Mouse (Mus musculus) embryonic facial prominence, embryonic 15.5 days (tissue): ENCODE measurements around the gene Evi2a. TPM values are rescaled to one million over a fixed set of nuclear protein-coding genes. Genes with fewer than 3 reads are reported as not detected.

Experiments
- ATAC-seq: fragments of 200-750 bp; cut with Nextera tagmentation; 2 replicates; pipeline ENCODE4 v1.8.0; 2017; ENCODE audit warnings: low read depth, moderate TSS enrichment; ENCODE audit not compliant: insufficient number of reproducible peaks, low FRiP score, low TSS enrichment
- H3K27ac ChIP-seq: fragments of 300-500 bp; sonication (generic); replicated peaks from 2 replicates; pipeline ENCODE4 v1.5.1; 2015; ENCODE audit warnings: mild to moderate bottlenecking, inconsistent platforms
- H3K27me3 ChIP-seq: fragments of 300-500 bp; sonication (generic); 2 replicates; pipeline ENCODE4 v1.6.1; 2015; ENCODE audit warnings: inconsistent platforms
- H3K36me3 ChIP-seq: fragments of 300-500 bp; sonication (generic); 2 replicates; pipeline ENCODE4 v1.6.1; 2015; ENCODE audit warnings: mild to moderate bottlenecking, inconsistent platforms
- H3K4me1 ChIP-seq: fragments of 300-500 bp; sonication (generic); 2 replicates; pipeline ENCODE4 v1.6.1; 2015; ENCODE audit warnings: inconsistent platforms
- H3K4me2 ChIP-seq: fragments of 300-500 bp; sonication (generic); replicated peaks from 2 replicates; pipeline ENCODE4 v1.6.1; 2015; ENCODE audit warnings: mild to moderate bottlenecking, inconsistent platforms
- H3K4me3 ChIP-seq: fragments of 300-500 bp; sonication (generic); replicated peaks from 2 replicates; pipeline ENCODE4 v1.5.1; 2015; ENCODE audit warnings: mild to moderate bottlenecking, inconsistent platforms
- H3K9ac ChIP-seq: fragments of 300-500 bp; sonication (generic); 2 replicates; pipeline ENCODE4 v1.6.1; 2015; ENCODE audit warnings: inconsistent platforms
- H3K9me3 ChIP-seq: fragments of 300-500 bp; sonication (generic); replicated peaks from 2 replicates; pipeline ENCODE4 v1.6.1; 2016; ENCODE audit warnings: inconsistent platforms
- WGBS: fragments of 180-500 bp; shearing (Covaris S2); methylation state at CpG from one replicate; pipeline ENCODE4 v1.1.7; 2015; 5-methylcytosine and 5-hydroxymethylcytosine counted together
- polyA plus RNA-seq: library from polyadenylated mRNA; unstranded; fragments of >200 nt; fragmentation: Nextera tagmentation; extraction: Ambion mirVana; gene quantifications from 2 replicates; pipeline ENCODE4 v1.2.1, GENCODE M21; 2015

Evi2a gene
- polyA plus RNA-seq, 1 experiment from 2014 or later = 6.9 TPM

GRCm38 (mm10) chr11:79535554-79535953, 5.1 kb upstream of the Evi2a start:
- H3K27ac ChIP-seq = no peak overlapping the region
- no peak overlapping the region for H3K9ac ChIP-seq
- no peak overlapping the region for H3K4me2 ChIP-seq
- no peak for ATAC-seq
- no peaks in the 10 kb centered on the region for H3K9me3 ChIP-seq
- peaks cover 19% of the 10 kb centered on the region for H3K36me3 ChIP-seq
- WGBS = 88% methylated on average over 4 of the region's 4 CpGs
- no peaks in the 10 kb centered on the region for H3K27me3 ChIP-seq
- H3K4me1 ChIP-seq = peaks cover 6% of the 10 kb centered on the region; the same call in 1 of the 2 replicates
- no peak overlapping the region for H3K4me3 ChIP-seq

GRCm38 (mm10) chr11:79533950-79534690, 3.7 kb upstream of the Evi2a start:
- whole genome bisulfite sequencing = 66% methylated on average over 8 of the region's 8 CpGs
- ATAC-seq = peak; percentile 67; the same call in 1 of the 2 replicates
- peaks cover 6% of the 10 kb centered on the region; the same call in 1 of the 2 replicates for H3K4me1 ChIP-seq
- H3K36me3 ChIP-seq = peaks cover 11% of the 10 kb centered on the region
- no peaks in the 10 kb centered on the region for H3K27me3 ChIP-seq
- H3K4me3 ChIP-seq = no peak overlapping the region
- no peaks in the 10 kb centered on the region for H3K9me3 ChIP-seq
- no peak overlapping the region for H3K9ac ChIP-seq
- 0 out of 2 replicates have a peak overlapping the region, but pooled peaks have one; percentile 40 for H3K27ac ChIP-seq
- no peak overlapping the region for H3K4me2 ChIP-seq

GRCm38 (mm10) chr11:79533311-79533710, 2.9 kb upstream of the Evi2a start:
- Histone ChIP-seq H3K36me3 (peaks cover 11% of the 10 kb centered on the region), H3K4me2 (no peak overlapping the region), H3K4me3 (no peak overlapping the region), H3K27me3 (no peaks in the 10 kb centered on the region), H3K4me1 (peaks cover 6% of the 10 kb centered on the region; the same call in 1 of the 2 replicates), H3K9ac (no peak overlapping the region), H3K9me3 (no peaks in the 10 kb centered on the region), H3K27ac (no peak overlapping the region)
- ATAC-seq = no peak; the same call in 1 of the 2 replicates
- WGBS = 94% methylated on average over 6 of the region's 6 CpGs

- Histone ChIP-seq H3K4me1 (peaks cover 6% of the 10 kb centered on the region; the same call in 1 of the 2 replicates), H3K27me3 (no peaks in the 10 kb centered on the region), H3K4me3 (no peak overlapping the region), H3K27ac (no peak overlapping the region), H3K9ac (no peak overlapping the region), H3K9me3 (no peaks in the 10 kb centered on the region), H3K4me2 (no peak overlapping the region), H3K36me3 (no peaks in the 10 kb centered on the region; the same call in 1 of the 2 replicates)
- ATAC-seq = no peak
- 95% methylated on average over 4 of the region's 4 CpGs for WGBS
Observed at GRCm38 (mm10) chr11:79531485-79531884, 1.1 kb upstream of the Evi2a start.

- no peaks in the 10 kb centered on the region for H3K9me3 ChIP-seq
- no peaks in the 10 kb centered on the region; the same call in 1 of the 2 replicates for H3K36me3 ChIP-seq
- H3K4me1 ChIP-seq = peaks cover 6% of the 10 kb centered on the region; the same call in 1 of the 2 replicates
- no peaks in the 10 kb centered on the region for H3K27me3 ChIP-seq
- H3K4me3 ChIP-seq = no peak overlapping the region
- ATAC-seq = no peak
- H3K27ac ChIP-seq = no peak overlapping the region
- 78% methylated on average over 11 of the region's 11 CpGs for WGBS
- no peak overlapping the region for H3K4me2 ChIP-seq
- H3K9ac ChIP-seq = no peak overlapping the region
Observed at GRCm38 (mm10) chr11:79530774-79531173, 365 bp upstream of the Evi2a start.

- Histone ChIP-seq H3K9me3 (no peaks in the 10 kb centered on the region), H3K4me2 (no peak overlapping the region), H3K9ac (no peak overlapping the region), H3K4me3 (no peak overlapping the region), H3K36me3 (no peaks in the 10 kb centered on the region; the same call in 1 of the 2 replicates), H3K4me1 (peaks cover 6% of the 10 kb centered on the region; the same call in 1 of the 2 replicates), H3K27me3 (no peaks in the 10 kb centered on the region), H3K27ac (no peak overlapping the region)
- no peak for ATAC-seq
- 74% methylated on average over 2 of the region's 2 CpGs for WGBS
Observed at GRCm38 (mm10) chr11:79529736-79530135, 673 bp downstream of the Evi2a start.

GRCm38 (mm10) chr11:79529226-79529625, 1.2 kb downstream of the Evi2a start:
- no peaks in the 10 kb centered on the region; the same call in 1 of the 2 replicates for H3K36me3 ChIP-seq
- H3K27me3 ChIP-seq = no peaks in the 10 kb centered on the region
- H3K9ac ChIP-seq = no peak overlapping the region
- H3K4me3 ChIP-seq = no peak overlapping the region
- H3K4me1 ChIP-seq = peaks cover 5% of the 10 kb centered on the region; the same call in 1 of the 2 replicates
- no peak for ATAC-seq
- H3K27ac ChIP-seq = no peak overlapping the region
- 89% methylated on average over 6 of the region's 6 CpGs for WGBS
- no peaks in the 10 kb centered on the region for H3K9me3 ChIP-seq
- no peak overlapping the region for H3K4me2 ChIP-seq

- Histone ChIP-seq H3K36me3 (no peaks in the 10 kb centered on the region; the same call in 1 of the 2 replicates), H3K9ac (no peak overlapping the region), H3K4me2 (no peak overlapping the region), H3K4me1 (no peaks in the 10 kb centered on the region), H3K27me3 (no peaks in the 10 kb centered on the region), H3K27ac (no peak overlapping the region), H3K4me3 (no peak overlapping the region), H3K9me3 (no peaks in the 10 kb centered on the region)
- no peak for ATAC-seq
- 87% methylated on average over 3 of the region's 3 CpGs for WGBS
Observed at GRCm38 (mm10) chr11:79528601-79529000, 1.8 kb downstream of the Evi2a start.

- no peaks in the 10 kb centered on the region for H3K27me3 ChIP-seq
- no peak overlapping the region for H3K4me2 ChIP-seq
- H3K9ac ChIP-seq = no peak overlapping the region
- 88% methylated on average over 5 of the region's 5 CpGs for WGBS
- no peak overlapping the region for H3K27ac ChIP-seq
- ATAC-seq = no peak
- H3K9me3 ChIP-seq = no peaks in the 10 kb centered on the region
- H3K36me3 ChIP-seq = no peaks in the 10 kb centered on the region; the same call in 1 of the 2 replicates
- H3K4me3 ChIP-seq = no peak overlapping the region
- H3K4me1 ChIP-seq = no peaks in the 10 kb centered on the region
Observed at GRCm38 (mm10) chr11:79527739-79528384, 2.5 kb downstream of the Evi2a start.

- no peaks in the 10 kb centered on the region; the same call in 1 of the 2 replicates for H3K36me3 ChIP-seq
- H3K9ac ChIP-seq = no peak overlapping the region
- no peak for ATAC-seq
- H3K4me1 ChIP-seq = no peaks in the 10 kb centered on the region
- 77% methylated on average over 15 of the region's 15 CpGs for WGBS
- no peaks in the 10 kb centered on the region for H3K27me3 ChIP-seq
- no peak overlapping the region for H3K27ac ChIP-seq
- H3K9me3 ChIP-seq = no peaks in the 10 kb centered on the region
- H3K4me2 ChIP-seq = no peak overlapping the region
- no peak overlapping the region for H3K4me3 ChIP-seq
Observed at GRCm38 (mm10) chr11:79527015-79527738, 3.2 kb downstream of the Evi2a start.

GRCm38 (mm10) chr11:79526549-79526948, 3.9 kb downstream of the Evi2a start:
- no peaks in the 10 kb centered on the region for H3K4me1 ChIP-seq
- no peak overlapping the region for H3K4me3 ChIP-seq
- H3K27me3 ChIP-seq = no peaks in the 10 kb centered on the region
- no peak overlapping the region for H3K9ac ChIP-seq
- no peaks in the 10 kb centered on the region for H3K9me3 ChIP-seq
- no peaks in the 10 kb centered on the region; the same call in 1 of the 2 replicates for H3K36me3 ChIP-seq
- WGBS = 89% methylated on average over 3 of the region's 3 CpGs
- no peak overlapping the region for H3K27ac ChIP-seq
- no peak for ATAC-seq
- no peak overlapping the region for H3K4me2 ChIP-seq
